Mouse (Mus musculus): ENCODE measurements around the gene Cdx2. TPM values are rescaled to one million over a fixed set of nuclear protein-coding genes. Genes with fewer than 3 reads are reported as not detected.

Gene Cdx2
- total and polyA plus RNA-seq, 3 experiments = not detected

DNA sequence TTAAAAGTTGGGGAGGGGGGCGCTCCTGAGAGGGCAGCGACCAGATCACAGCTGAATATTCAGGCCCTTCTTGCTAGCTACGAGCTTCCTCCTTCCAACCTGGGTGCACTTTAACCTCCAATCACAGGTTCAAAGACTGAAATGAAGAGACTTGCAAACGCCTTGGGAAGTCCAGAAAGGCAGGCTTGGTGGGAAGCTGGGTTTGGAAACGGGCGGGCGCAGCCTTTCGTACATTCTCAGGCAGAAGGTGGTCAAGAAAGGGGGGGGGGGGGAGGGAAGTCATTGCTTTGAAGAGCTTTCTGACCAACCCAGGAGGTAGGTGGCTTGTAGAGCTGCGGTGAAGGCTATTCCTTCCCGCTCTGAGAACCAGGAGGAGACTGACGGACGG, 322 bp upstream of the Cdx2 start:
- Histone ChIP-seq H3K4me3 (replicated peaks in 1 of 3; ENCODE audit: low read depth in 2 of 3, low read length in 2 of 3, poor library complexity in 1 of 3) (no peak overlapping the region), H3K79me2 (replicated peaks; ENCODE audit: control insufficient read depth, extremely low read depth, insufficient read depth, poor library complexity, severe bottlenecking) (no peaks in the 10 kb centered on the region), H3K27me3 (replicated peaks) (peaks cover 43% of the 10 kb centered on the region), H3K36me3 (replicated peaks in 1 of 2; ENCODE audit: control insufficient read depth in 1 of 2, insufficient read depth in 1 of 2, low read length in 1 of 2) (no peaks in the 10 kb centered on the region), H3K4me2 (ENCODE audit: insufficient read depth, low read depth, poor library complexity, severe bottlenecking) (no peak overlapping the region), H3K9me3 (replicated peaks; ENCODE audit: low read length) (peaks cover 16% of the 10 kb centered on the region), H3K27ac (ENCODE audit: insufficient read depth, low read depth) (no peak overlapping the region), H3K4me1 (ENCODE audit: control insufficient read depth in 1 of 2, insufficient read depth in 2 of 2) (no peaks in the 10 kb centered on the region), H3K9ac (ENCODE audit: insufficient read depth, low read depth) (no peak overlapping the region)
- DNase-seq (ENCODE audit: extremely low read depth) = no peak
- TF ChIP-seq SMC3 (IDR thresholded peaks at IDR 0.05; ENCODE audit: low read depth, low read length) = no peak
- TF ChIP-seq CTCF (conservative IDR thresholded peaks at IDR 0.05 in 1 of 2, IDR thresholded peaks at IDR 0.05 in 1 of 2; ENCODE audit: low read depth in 2 of 2, low read length in 2 of 2) = no peak
- dilution Hi-C loops (cut with MboI; ENCODE audit: extremely low pct_ligation_motif_present, extremely low pct_unique_long_range_greater_than_20kb, low sequenced_read_pairs) (no loop called here), in situ Hi-C loops (cut with MboI; ENCODE audit: low pct_ligation_motif_present, low pct_unique_long_range_greater_than_20kb, low sequenced_read_pairs) (loop anchor here (25.0 kb wide), 1 partner anchor 620 kb away; no protein-coding TSS in a partner anchor)

DNA sequence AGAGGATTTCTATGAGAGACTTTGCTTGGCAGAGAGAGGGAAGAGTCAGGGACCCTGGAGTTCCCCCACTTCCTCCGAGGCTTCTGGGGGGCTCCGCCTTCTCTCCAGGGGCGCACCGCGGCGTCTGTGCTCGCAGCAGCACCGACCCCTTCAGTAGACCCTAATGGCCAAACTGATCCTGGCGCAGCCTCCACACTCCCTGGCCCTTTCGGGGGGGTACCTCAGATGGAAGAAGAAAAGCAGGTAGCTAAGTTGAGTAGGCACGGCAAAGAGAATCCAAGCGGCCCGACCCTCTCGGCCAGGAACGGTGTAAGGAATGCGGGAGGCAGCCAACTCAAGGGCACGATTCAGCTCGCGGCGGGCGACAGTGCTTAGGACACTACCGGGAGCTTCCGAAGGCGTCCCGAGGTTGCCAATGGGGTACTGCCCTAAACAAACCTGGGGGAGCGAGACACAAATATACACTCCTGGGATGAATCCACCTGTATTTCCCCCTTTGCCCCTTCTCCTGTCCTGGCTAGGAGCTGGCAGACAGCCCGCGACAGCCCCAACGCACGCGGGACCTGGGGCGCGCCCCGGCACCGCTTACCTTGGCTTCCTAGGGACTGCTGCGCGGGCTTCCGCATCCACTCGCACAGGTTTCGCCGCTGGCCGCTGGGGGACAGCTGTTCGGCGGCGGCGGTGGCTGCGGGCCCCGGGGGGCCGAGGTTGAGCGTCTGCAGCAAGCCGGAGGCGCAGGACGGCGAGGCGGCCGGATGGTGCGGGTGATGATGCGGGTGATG, 1.0 kb downstream of the Cdx2 start:
- in situ Hi-C loops (cut with MboI; ENCODE audit: low pct_ligation_motif_present, low pct_unique_long_range_greater_than_20kb, low sequenced_read_pairs) = loop anchor here (25.0 kb wide), 1 partner anchor 619 kb away; no protein-coding TSS in a partner anchor
- Histone ChIP-seq H3K36me3 (replicated peaks in 1 of 2; ENCODE audit: control insufficient read depth in 1 of 2, insufficient read depth in 1 of 2, low read length in 1 of 2) (no peaks in the 10 kb centered on the region), H3K27me3 (replicated peaks) (peaks cover 53% of the 10 kb centered on the region), H3K9ac (ENCODE audit: insufficient read depth, low read depth) (no peak overlapping the region), H3K79me2 (replicated peaks; ENCODE audit: control insufficient read depth, extremely low read depth, insufficient read depth, poor library complexity, severe bottlenecking) (no peaks in the 10 kb centered on the region), H3K4me3 (replicated peaks in 1 of 3; ENCODE audit: low read depth in 2 of 3, low read length in 2 of 3, poor library complexity in 1 of 3) (no peak overlapping the region), H3K27ac (ENCODE audit: insufficient read depth, low read depth) (no peak overlapping the region), H3K4me1 (ENCODE audit: control insufficient read depth in 1 of 2, insufficient read depth in 2 of 2) (no peaks in the 10 kb centered on the region), H3K9me3 (replicated peaks; ENCODE audit: low read length) (peaks cover 16% of the 10 kb centered on the region), H3K4me2 (ENCODE audit: insufficient read depth, low read depth, poor library complexity, severe bottlenecking) (no peak overlapping the region)
- dilution Hi-C loops (cut with MboI; ENCODE audit: extremely low pct_ligation_motif_present, extremely low pct_unique_long_range_greater_than_20kb, low sequenced_read_pairs) = no loop called here
- no peak for DNase-seq (ENCODE audit: extremely low read depth)
- TF ChIP-seq USF1 (IDR thresholded peaks at IDR 0.05; ENCODE audit: low read depth, low read length) (no peak), POLR2AphosphoS2 (IDR thresholded peaks at IDR 0.05; ENCODE audit: low read depth, low read length) (no peak), IRF4 (IDR thresholded peaks at IDR 0.05; ENCODE audit: low read depth, low read length) (no peak), SIN3A (IDR thresholded peaks at IDR 0.05; ENCODE audit: low read length) (no peak), TBP (conservative IDR thresholded peaks at IDR 0.05; ENCODE audit: low read depth, low read length) (no peak), SMC3 (IDR thresholded peaks at IDR 0.05; ENCODE audit: low read depth, low read length) (no peak), JUN (IDR thresholded peaks at IDR 0.05; ENCODE audit: insufficient read depth, low read depth, low read length) (no peak), CHD2 (IDR thresholded peaks at IDR 0.05; ENCODE audit: low read length) (no peak), MYC (IDR thresholded peaks at IDR 0.05; ENCODE audit: low read depth, low read length) (no peak), E2F4 (IDR thresholded peaks at IDR 0.05; ENCODE audit: insufficient replicate concordance, low read depth, low read length) (no peak), RCOR1 (conservative IDR thresholded peaks at IDR 0.05; ENCODE audit: low read depth, low read length) (no peak)

DNA sequence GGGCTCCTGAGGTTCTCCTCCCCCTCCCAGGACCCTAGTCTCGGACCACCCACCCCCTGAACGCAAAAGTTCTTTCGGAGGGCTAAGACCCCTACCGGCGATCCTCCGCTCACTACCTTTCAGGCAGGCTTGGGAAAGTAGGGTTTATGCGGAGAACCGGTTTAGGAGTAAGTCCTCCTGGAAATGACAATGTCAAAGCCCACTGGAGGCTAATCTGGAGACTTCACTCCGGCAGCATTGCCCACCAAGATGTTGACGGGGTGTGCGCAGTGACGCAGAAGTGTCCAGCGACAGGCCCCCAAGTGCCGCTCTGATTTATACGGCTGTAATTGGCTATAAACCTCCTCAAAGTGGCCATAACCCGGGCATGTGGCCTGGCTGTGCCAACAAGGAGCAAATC, 1.9 kb downstream of the Cdx2 start:
- Histone ChIP-seq H3K4me3 (replicated peaks in 1 of 3; ENCODE audit: low read depth in 2 of 3, low read length in 2 of 3, poor library complexity in 1 of 3) (no peak overlapping the region), H3K79me2 (replicated peaks; ENCODE audit: control insufficient read depth, extremely low read depth, insufficient read depth, poor library complexity, severe bottlenecking) (no peaks in the 10 kb centered on the region), H3K9ac (ENCODE audit: insufficient read depth, low read depth) (no peak overlapping the region), H3K27ac (ENCODE audit: insufficient read depth, low read depth) (no peak overlapping the region), H3K4me1 (ENCODE audit: control insufficient read depth in 1 of 2, insufficient read depth in 2 of 2) (no peaks in the 10 kb centered on the region), H3K36me3 (replicated peaks in 1 of 2; ENCODE audit: control insufficient read depth in 1 of 2, insufficient read depth in 1 of 2, low read length in 1 of 2) (no peaks in the 10 kb centered on the region), H3K4me2 (ENCODE audit: insufficient read depth, low read depth, poor library complexity, severe bottlenecking) (no peak overlapping the region), H3K27me3 (replicated peaks) (peaks cover 54% of the 10 kb centered on the region), H3K9me3 (replicated peaks; ENCODE audit: low read length) (peaks cover 16% of the 10 kb centered on the region)
- dilution Hi-C loops (cut with MboI; ENCODE audit: extremely low pct_ligation_motif_present, extremely low pct_unique_long_range_greater_than_20kb, low sequenced_read_pairs) (no loop called here), in situ Hi-C loops (cut with MboI; ENCODE audit: low pct_ligation_motif_present, low pct_unique_long_range_greater_than_20kb, low sequenced_read_pairs) (loop anchor here (25.0 kb wide), 1 partner anchor 618 kb away; no protein-coding TSS in a partner anchor)
- TF ChIP-seq ZC3H11A (IDR thresholded peaks at IDR 0.05; ENCODE audit: low read depth, low read length) = no peak
- no peak for DNase-seq (ENCODE audit: extremely low read depth)
